Mouse (Mus musculus): ENCODE results near the gene Ldah. TPM values are rescaled to one million over a fixed set of nuclear protein-coding genes. Genes with fewer than 3 reads are reported as not detected.
A peak's percentile ranks its signal among the peaks of the same experiment; 100 is the strongest.
"Not testable (repeated sequence)": the region's sequence is repeated elsewhere in the genome, so short reads cannot be mapped to it uniquely, and the experiment has no call there.

Gene Ldah
- 67.0 and 69.9 TPM in 2 replicates for polyA plus RNA-seq (2014; fragmentation: Nextera tagmentation; extraction: Ambion mirVana)

DNA sequence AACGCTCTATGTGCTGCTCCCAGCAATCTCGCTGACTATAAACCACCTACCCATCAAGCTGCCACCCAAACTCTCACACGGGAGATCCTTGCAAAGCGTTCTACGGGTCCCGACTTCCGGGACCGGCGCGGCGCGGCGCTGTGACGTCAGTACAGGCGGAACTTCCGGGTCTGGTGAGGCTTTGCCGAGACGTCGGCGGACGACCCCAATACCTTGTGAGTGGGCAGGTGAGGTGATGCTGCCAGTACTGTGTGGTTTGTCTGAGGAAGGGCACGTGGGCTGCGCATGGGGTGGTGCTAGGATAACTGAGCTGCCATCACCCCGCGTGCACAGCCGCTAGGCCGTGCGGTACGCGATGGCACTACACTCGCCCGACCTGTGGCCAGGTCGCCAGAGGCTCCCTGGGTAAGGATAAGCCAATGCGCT, at the start of gene Ldah:
TSS of gene Ldah (plus strand) at position 130 of the 426 bp plus-strand sequence.
- H3K9me3 ChIP-seq (ENCODE audit: control insufficient read depth, low read length) = peaks cover 7% of the 10 kb centered on the region; the same call in 1 of the 2 replicates
- peak within 1 kb of the TSS; percentile 63 for H3K27ac ChIP-seq
- DNase-seq (ENCODE audit: low spot score) (peak; percentile 95), ATAC-seq (ENCODE audit: low FRiP score) (peak; percentile 99)
- H3K36me3 ChIP-seq (replicated peaks; ENCODE audit: control insufficient read depth, insufficient read depth) = no peaks in the 10 kb centered on the region
- peaks cover 9% of the 10 kb centered on the region; the same call in 1 of the 2 replicates for H3K4me1 ChIP-seq (replicated peaks; ENCODE audit: control insufficient read depth, insufficient read depth, low read length)
- WGBS = under 1% methylated on average over 34 of the region's 34 CpGs
- peak within 1 kb of the TSS; percentile 91 for H3K9ac ChIP-seq
- peak within 1 kb of the TSS; percentile 83 for H3K4me3 ChIP-seq (replicated peaks; ENCODE audit: low read length)
- peak within 1 kb of the TSS; percentile 83 for H3K4me2 ChIP-seq (replicated peaks)
- H3K27me3 ChIP-seq (ENCODE audit: control insufficient read depth, insufficient read depth, low read length) = no peaks in the 10 kb centered on the region

DNA sequence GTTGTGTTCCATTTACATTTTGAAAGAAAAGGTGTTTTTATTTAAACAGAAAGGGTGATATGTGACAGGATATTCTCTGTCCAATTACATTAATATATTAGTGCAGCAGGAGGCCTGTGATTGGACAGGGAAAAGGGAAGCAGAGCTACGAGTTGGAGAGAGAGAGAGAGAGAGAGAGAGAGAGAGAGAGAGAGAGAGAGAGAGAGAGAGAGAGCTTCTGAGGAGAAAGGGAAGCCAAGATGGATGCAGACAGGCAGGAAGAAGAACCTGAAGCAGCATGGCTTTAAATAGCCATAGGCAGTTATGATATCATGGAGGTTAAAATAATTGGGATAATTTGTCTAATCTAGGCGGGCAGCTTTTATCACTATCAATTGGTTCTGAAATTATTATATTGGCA, 40.2 kb upstream of the Ldah start:
- no peak overlapping the region for H3K27ac ChIP-seq
- DNase-seq (ENCODE audit: low spot score) (no peak), ATAC-seq (ENCODE audit: low FRiP score) (no peak)
- H3K36me3 ChIP-seq (replicated peaks; ENCODE audit: control insufficient read depth, insufficient read depth) = no peaks in the 10 kb centered on the region
- H3K27me3 ChIP-seq (ENCODE audit: control insufficient read depth, insufficient read depth, low read length) = no peaks in the 10 kb centered on the region
- no peak overlapping the region for H3K9ac ChIP-seq
- H3K4me2 ChIP-seq (replicated peaks) = no peak overlapping the region
- H3K9me3 ChIP-seq (ENCODE audit: control insufficient read depth, low read length) = 0 out of 2 replicates have a peak, but pooled peaks cover 3% of the 10 kb centered on the region
- 65% methylated on average over 2 of the region's 2 CpGs for WGBS
- H3K4me3 ChIP-seq (replicated peaks; ENCODE audit: low read length) = no peak overlapping the region
- H3K4me1 ChIP-seq (replicated peaks; ENCODE audit: control insufficient read depth, insufficient read depth, low read length) = no peaks in the 10 kb centered on the region

DNA sequence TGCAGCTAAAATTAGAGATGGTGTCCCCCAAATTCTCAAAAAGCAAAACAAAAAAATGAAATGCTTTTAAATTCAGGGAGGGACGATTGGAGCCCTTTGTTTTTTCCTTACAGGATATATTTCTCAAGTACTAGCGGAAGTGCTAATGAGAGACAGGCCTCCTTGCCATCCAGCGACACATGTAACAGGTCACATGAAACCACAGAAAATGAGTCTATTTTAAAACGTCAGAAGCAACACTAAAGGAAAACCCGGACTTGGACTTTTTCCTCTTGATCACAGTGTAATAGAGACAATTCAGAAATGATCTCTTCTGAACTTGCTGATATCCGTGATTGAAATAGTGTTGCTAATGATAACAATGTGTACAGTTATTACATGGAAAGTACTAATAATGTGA, 27.0 kb upstream of the Ldah start:
- no peaks in the 10 kb centered on the region for H3K9me3 ChIP-seq (ENCODE audit: control insufficient read depth, low read length)
- H3K36me3 ChIP-seq (replicated peaks; ENCODE audit: control insufficient read depth, insufficient read depth) = no peaks in the 10 kb centered on the region
- ATAC-seq (ENCODE audit: low FRiP score) (no peak), DNase-seq (ENCODE audit: low spot score) (no peak)
- H3K4me2 ChIP-seq (replicated peaks) = no peak overlapping the region
- no peaks in the 10 kb centered on the region for H3K4me1 ChIP-seq (replicated peaks; ENCODE audit: control insufficient read depth, insufficient read depth, low read length)
- H3K27ac ChIP-seq = no peak overlapping the region
- H3K4me3 ChIP-seq (replicated peaks; ENCODE audit: low read length) = no peak overlapping the region
- 74% methylated on average over 6 of the region's 6 CpGs for WGBS
- no peak overlapping the region for H3K9ac ChIP-seq
- H3K27me3 ChIP-seq (ENCODE audit: control insufficient read depth, insufficient read depth, low read length) = no peaks in the 10 kb centered on the region

DNA sequence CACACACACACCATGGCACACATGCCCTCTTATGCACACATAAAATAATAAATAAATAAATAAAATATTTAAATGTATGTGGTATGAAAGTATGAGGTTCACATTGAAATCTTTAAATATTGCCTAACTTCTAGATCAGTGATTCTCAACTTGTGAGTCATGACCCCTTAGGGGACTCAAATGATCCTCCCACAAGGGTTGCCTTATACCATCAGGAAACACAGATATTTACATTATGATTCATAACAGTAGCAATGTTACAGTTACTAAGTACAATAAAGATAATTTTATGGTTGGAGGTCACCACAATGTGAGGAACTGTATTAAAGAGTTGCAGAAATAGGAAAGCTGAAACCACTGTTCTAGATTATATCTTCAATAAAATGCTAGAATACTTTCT, 26.2 kb upstream of the Ldah start:
- Histone ChIP-seq H3K27ac (no peak overlapping the region), H3K27me3 (ENCODE audit: control insufficient read depth, insufficient read depth, low read length) (no peaks in the 10 kb centered on the region), H3K4me2 (replicated peaks) (no peak overlapping the region), H3K9me3 (ENCODE audit: control insufficient read depth, low read length) (no peaks in the 10 kb centered on the region), H3K4me3 (replicated peaks; ENCODE audit: low read length) (no peak overlapping the region), H3K9ac (no peak overlapping the region), H3K4me1 (replicated peaks; ENCODE audit: control insufficient read depth, insufficient read depth, low read length) (no peaks in the 10 kb centered on the region), H3K36me3 (replicated peaks; ENCODE audit: control insufficient read depth, insufficient read depth) (no peaks in the 10 kb centered on the region)
- DNase-seq (ENCODE audit: low spot score) = no peak
- ATAC-seq (ENCODE audit: low FRiP score) = no peak

DNA sequence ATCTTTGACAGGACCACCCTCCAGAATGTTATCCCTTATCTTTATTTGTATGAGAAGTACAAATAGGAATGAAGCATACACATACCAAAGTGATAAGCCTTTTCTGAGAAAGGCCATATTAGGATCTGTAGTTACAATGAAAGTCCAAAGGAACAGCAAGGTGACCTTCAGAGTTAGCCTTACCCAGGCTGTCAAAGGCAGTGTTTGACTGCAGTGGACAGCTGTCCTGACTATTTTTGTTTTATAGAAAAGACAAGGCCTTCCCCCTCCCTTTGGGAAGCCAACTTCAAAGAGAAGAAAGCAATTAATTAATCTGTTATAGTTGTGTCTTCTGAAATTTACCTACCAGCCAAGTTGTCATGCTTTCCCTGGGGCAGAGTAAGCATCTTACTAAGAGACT, 23.4 kb upstream of the Ldah start:
- Histone ChIP-seq H3K4me3 (replicated peaks; ENCODE audit: low read length) (no peak overlapping the region), H3K4me1 (replicated peaks; ENCODE audit: control insufficient read depth, insufficient read depth, low read length) (no peaks in the 10 kb centered on the region), H3K4me2 (replicated peaks) (no peak overlapping the region), H3K9me3 (ENCODE audit: control insufficient read depth, low read length) (no peaks in the 10 kb centered on the region), H3K27me3 (ENCODE audit: control insufficient read depth, insufficient read depth, low read length) (no peaks in the 10 kb centered on the region), H3K27ac (no peak overlapping the region), H3K9ac (no peak overlapping the region), H3K36me3 (replicated peaks; ENCODE audit: control insufficient read depth, insufficient read depth) (no peaks in the 10 kb centered on the region)
- ATAC-seq (ENCODE audit: low FRiP score) (no peak), DNase-seq (ENCODE audit: low spot score) (no peak)

DNA sequence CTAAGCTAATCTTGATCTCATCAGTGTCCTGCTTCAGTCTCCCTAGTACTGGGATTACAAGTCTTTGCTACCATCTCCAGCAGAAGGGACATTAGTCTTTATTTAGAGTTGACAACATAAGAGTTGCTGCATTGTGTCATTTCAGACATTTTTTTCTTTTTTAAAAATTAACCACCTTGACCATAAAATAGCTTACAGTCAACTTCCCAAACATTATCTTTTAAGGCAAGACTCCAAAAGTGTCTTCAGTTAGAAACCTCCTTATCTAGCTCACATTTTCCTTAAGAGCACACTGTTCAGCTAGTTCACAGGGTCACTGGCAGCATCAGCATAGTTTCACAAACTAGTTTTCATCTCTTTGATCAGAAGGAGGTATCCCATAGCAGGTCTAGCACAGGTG, 19.7 kb upstream of the Ldah start:
- no peak for DNase-seq (ENCODE audit: low spot score)
- no peaks in the 10 kb centered on the region for H3K36me3 ChIP-seq (replicated peaks; ENCODE audit: control insufficient read depth, insufficient read depth)

DNA sequence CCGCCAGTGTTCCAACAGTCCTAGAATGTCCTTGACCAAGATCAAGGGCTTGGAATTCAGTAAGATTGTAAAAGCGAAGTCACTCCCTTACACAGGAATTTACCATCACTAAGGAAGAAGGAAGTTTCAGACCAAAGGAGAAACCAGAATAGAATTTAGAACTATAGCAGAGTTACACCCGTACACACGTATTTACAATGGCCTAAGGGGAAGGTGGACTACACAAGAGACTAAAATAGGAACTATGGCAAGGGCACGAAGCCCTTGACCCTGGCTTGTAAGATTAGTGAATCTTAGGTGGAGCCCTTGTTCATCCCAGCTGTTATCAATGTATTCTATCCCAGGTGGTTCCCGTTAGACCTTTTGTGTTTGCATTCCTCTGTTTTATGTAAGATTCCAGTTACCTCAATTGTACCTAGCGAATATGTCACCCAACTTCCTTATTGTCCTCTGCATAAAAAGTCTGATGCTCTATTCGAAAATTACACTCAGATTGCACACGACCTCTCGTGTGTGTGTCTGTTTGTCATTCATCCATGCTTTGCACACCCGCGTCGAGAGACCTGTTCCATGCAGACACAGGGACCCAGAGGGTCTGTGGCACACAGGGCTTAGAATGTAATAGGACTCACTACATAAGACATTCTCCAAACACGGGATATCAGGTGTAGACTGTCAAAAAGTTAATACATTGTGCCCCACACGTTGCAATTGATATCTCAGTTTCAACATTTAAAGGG, 18.9 kb upstream of the Ldah start:
- not testable (repeated sequence) for H3K27ac ChIP-seq; H3K9me3 ChIP-seq (ENCODE audit: control insufficient read depth, low read length); H3K36me3 ChIP-seq (replicated peaks; ENCODE audit: control insufficient read depth, insufficient read depth); H3K4me1 ChIP-seq (replicated peaks; ENCODE audit: control insufficient read depth, insufficient read depth, low read length); H3K9ac ChIP-seq; H3K4me2 ChIP-seq (replicated peaks); DNase-seq (ENCODE audit: low spot score); ATAC-seq (ENCODE audit: low FRiP score); H3K4me3 ChIP-seq (replicated peaks; ENCODE audit: low read length); H3K27me3 ChIP-seq (ENCODE audit: control insufficient read depth, insufficient read depth, low read length)
- WGBS = 86% methylated on average over 15 of the region's 15 CpGs

More for the DNA sequence above, 19.7 kb upstream of the Ldah start:
- H3K4me3 ChIP-seq (replicated peaks; ENCODE audit: low read length) = no peak overlapping the region
- no peaks in the 10 kb centered on the region for H3K27me3 ChIP-seq (ENCODE audit: control insufficient read depth, insufficient read depth, low read length)
- no peaks in the 10 kb centered on the region for H3K4me1 ChIP-seq (replicated peaks; ENCODE audit: control insufficient read depth, insufficient read depth, low read length)
- no peak for ATAC-seq (ENCODE audit: low FRiP score)
- no peak overlapping the region for H3K27ac ChIP-seq
- no peak overlapping the region for H3K9ac ChIP-seq
- H3K9me3 ChIP-seq (ENCODE audit: control insufficient read depth, low read length) = no peaks in the 10 kb centered on the region
- H3K4me2 ChIP-seq (replicated peaks) = no peak overlapping the region

DNA sequence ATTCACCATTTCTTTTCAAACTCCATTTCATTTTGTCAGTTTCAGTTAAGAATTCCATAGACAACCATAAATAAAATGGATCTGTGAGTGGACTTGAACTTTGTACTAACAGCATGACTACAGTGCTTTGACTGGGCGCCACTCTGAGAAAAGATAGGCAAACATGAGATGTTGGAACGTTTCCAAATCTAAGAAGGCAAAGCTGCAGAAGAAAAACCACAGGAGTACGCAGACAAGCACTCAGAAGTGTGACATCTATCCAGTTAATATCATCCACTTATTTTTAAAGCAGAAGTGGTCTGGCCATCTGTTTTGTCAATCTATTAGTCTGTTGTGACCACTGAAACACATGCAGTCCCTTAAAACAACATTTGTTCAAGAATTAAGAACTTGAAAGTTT, 18.2 kb upstream of the Ldah start:
- no peak for ATAC-seq (ENCODE audit: low FRiP score)
- Histone ChIP-seq H3K4me3 (replicated peaks; ENCODE audit: low read length) (no peak overlapping the region), H3K9me3 (ENCODE audit: control insufficient read depth, low read length) (no peaks in the 10 kb centered on the region), H3K27me3 (ENCODE audit: control insufficient read depth, insufficient read depth, low read length) (no peaks in the 10 kb centered on the region), H3K4me1 (replicated peaks; ENCODE audit: control insufficient read depth, insufficient read depth, low read length) (no peaks in the 10 kb centered on the region), H3K4me2 (replicated peaks) (no peak overlapping the region), H3K9ac (no peak overlapping the region), H3K36me3 (replicated peaks; ENCODE audit: control insufficient read depth, insufficient read depth) (no peaks in the 10 kb centered on the region), H3K27ac (no peak overlapping the region)
- no peak for DNase-seq (ENCODE audit: low spot score)
- 69% methylated on average over 3 of the region's 3 CpGs for WGBS

DNA sequence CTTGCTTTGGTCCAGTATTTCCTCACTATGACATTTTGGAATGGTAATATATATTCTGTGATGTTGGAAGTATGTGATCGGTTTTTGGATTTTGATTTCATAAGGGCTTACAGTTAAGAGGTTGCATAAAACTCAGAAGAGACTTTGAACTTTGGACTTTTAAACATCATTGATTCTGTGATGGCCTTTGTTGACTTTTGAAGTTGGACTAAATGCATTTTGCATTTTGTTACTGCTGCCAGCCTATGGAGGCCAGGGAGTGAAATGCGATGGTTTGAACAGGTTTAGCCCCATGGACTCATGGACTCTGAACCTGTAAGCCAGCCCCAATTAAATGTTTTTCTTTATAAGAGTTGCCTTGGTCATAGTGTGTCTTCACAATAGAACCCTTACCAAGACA, 2.2 kb upstream of the Ldah start:
- 79% methylated on average over 2 of the region's 2 CpGs for WGBS

More for the DNA sequence above, 2.2 kb upstream of the Ldah start:
- H3K36me3 ChIP-seq (replicated peaks; ENCODE audit: control insufficient read depth, insufficient read depth) = no peaks in the 10 kb centered on the region
- DNase-seq (ENCODE audit: low spot score) (no peak), ATAC-seq (ENCODE audit: low FRiP score) (no peak)
- H3K27me3 ChIP-seq (ENCODE audit: control insufficient read depth, insufficient read depth, low read length) = no peaks in the 10 kb centered on the region
- no peak overlapping the region for H3K4me3 ChIP-seq (replicated peaks; ENCODE audit: low read length)
- no peak overlapping the region for H3K27ac ChIP-seq
- no peak overlapping the region for H3K4me2 ChIP-seq (replicated peaks)
- no peaks in the 10 kb centered on the region for H3K9me3 ChIP-seq (ENCODE audit: control insufficient read depth, low read length)
- H3K4me1 ChIP-seq (replicated peaks; ENCODE audit: control insufficient read depth, insufficient read depth, low read length) = peaks cover 9% of the 10 kb centered on the region; the same call in 1 of the 2 replicates
- H3K9ac ChIP-seq = no peak overlapping the region

Measured in hindbrain, embryonic 14.5 days (tissue).